Mouse (Mus musculus) left cerebral cortex, adult 18-20 months (tissue): Measurements from ENCODE around the gene Hoxd3. TPM values are rescaled to one million over a fixed set of nuclear protein-coding genes. Genes with fewer than 3 reads are reported as not detected.

Experiments used
- DNase-seq, 2 experiments: peaks; one replicate each; pipeline ENCODE4 v3.0.0; 2021 to 2022; ENCODE audit warnings: low spot score in 2 of 2, mixed read lengths in 1 of 2
- total RNA-seq, 2 experiments: library from RNA; stranded (reverse); gene quantifications; 2 replicates each; pipeline ENCODE4 v1.2.3; 2021

The Hoxd3 gene
- total RNA-seq, 2 experiments from 2014 or later = not detected

GRCm38 (mm10) chr2:74726973-74727639, 15.4 kb downstream of the Hoxd3 start:
- DNase-seq = no peak

- DNase-seq = no peak
These were observed 16.0 kb downstream of the Hoxd3 start for GRCm38 (mm10) chr2:74727640-74728302.

- no peak for DNase-seq
These were observed 16.6 kb downstream of the Hoxd3 start for GRCm38 (mm10) chr2:74728303-74728680.

- DNase-seq = no peak
These were observed 18.6 kb downstream of the Hoxd3 start for GRCm38 (mm10) chr2:74730331-74730730.

GRCm38 (mm10) chr2:74731055-74731454, 19.3 kb downstream of the Hoxd3 start:
- DNase-seq = no peak

- no peak for DNase-seq
These were observed 20.2 kb downstream of the Hoxd3 start for GRCm38 (mm10) chr2:74731799-74732512.

- DNase-seq = no peak
These were observed 21.0 kb downstream of the Hoxd3 start for GRCm38 (mm10) chr2:74732513-74733316.

- no peak for DNase-seq
These were observed 21.6 kb downstream of the Hoxd3 start for GRCm38 (mm10) chr2:74733317-74733661.

- DNase-seq = no peak
These were observed 22.0 kb downstream of the Hoxd3 start for GRCm38 (mm10) chr2:74733765-74734164.

GRCm38 (mm10) chr2:74734451-74734850, 22.7 kb downstream of the Hoxd3 start:
- DNase-seq = no peak

GRCm38 (mm10) chr2:74734996-74735811, 23.5 kb downstream of the Hoxd3 start:
- DNase-seq = no peak

GRCm38 (mm10) chr2:74735851-74736687, 24.3 kb downstream of the Hoxd3 start:
- no peak for DNase-seq

- no peak for DNase-seq
These were observed 25.2 kb downstream of the Hoxd3 start for GRCm38 (mm10) chr2:74736688-74737577.

GRCm38 (mm10) chr2:74737578-74738070, 25.9 kb downstream of the Hoxd3 start:
- no peak for DNase-seq

GRCm38 (mm10) chr2:74738623-74739475, 27.1 kb downstream of the Hoxd3 start:
- no peak for DNase-seq

GRCm38 (mm10) chr2:74739476-74739800, 27.7 kb downstream of the Hoxd3 start:
- DNase-seq = no peak

- no peak for DNase-seq
These were observed 28.1 kb downstream of the Hoxd3 start for GRCm38 (mm10) chr2:74739869-74740268.
